Mouse (Mus musculus) liver, adult 2 months (tissue): ENCODE data around the gene Vwc2l. TPM values are rescaled to one million over a fixed set of nuclear protein-coding genes. Genes with fewer than 3 reads are reported as not detected.

ENCODE experiments used
- DNase-seq: peaks from one replicate; pipeline ENCODE4 v3.0.0-alpha.2; 2011; ENCODE audit warnings: low read depth, low spot score; ENCODE audit errors: extremely low read depth
- H3K27ac ChIP-seq: fragments of 200-500 bp; replicated peaks from 2 replicates; pipeline ENCODE4 v1.5.1; 2012; ENCODE audit warnings: low read depth, mild to moderate bottlenecking, control low read depth, inconsistent platforms, low read length; ENCODE audit not compliant: insufficient read depth
- H3K27me3 ChIP-seq: fragments of 200-500 bp; 2 replicates; pipeline ENCODE4 v1.6.1; 2012; ENCODE audit warnings: mild to moderate bottlenecking, moderate library complexity, low read length, inconsistent platforms; ENCODE audit not compliant: control insufficient read depth, insufficient read depth
- H3K36me3 ChIP-seq: fragments of 200-500 bp; 2 replicates; pipeline ENCODE4 v1.6.1; 2012; ENCODE audit warnings: low read length, inconsistent platforms; ENCODE audit not compliant: control insufficient read depth, insufficient read depth
- H3K4me1 ChIP-seq: fragments of 200-500 bp; 2 replicates; pipeline ENCODE4 v1.6.1; 2011; ENCODE audit warnings: low read length; ENCODE audit not compliant: control insufficient read depth, insufficient read depth
- H3K4me3 ChIP-seq: fragments of 200-500 bp; 2 replicates; pipeline ENCODE4 v1.5.1; 2011; ENCODE audit warnings: low read depth, mild to moderate bottlenecking, control low read depth, low read length, moderate library complexity; ENCODE audit not compliant: insufficient read depth
- H3K79me2 ChIP-seq: fragments of 200-500 bp; 2 replicates; pipeline ENCODE4 v1.6.1; 2012; ENCODE audit warnings: inconsistent platforms, mild to moderate bottlenecking, low read length, moderate library complexity; ENCODE audit not compliant: control insufficient read depth, insufficient read depth
- H3K9ac ChIP-seq: fragments of 200-500 bp; 2 replicates; pipeline ENCODE4 v1.6.1; 2012; ENCODE audit warnings: low read depth, mild to moderate bottlenecking, control low read depth, inconsistent platforms, low read length
- CTCF ChIP-seq: fragments of 200-500 bp; IDR thresholded peaks from 2 replicates; pipeline ENCODE4 v1.5.1; 2011; ENCODE audit warnings: low read depth, low read length, control low read depth
- POLR2A ChIP-seq: fragments of 200-500 bp; IDR thresholded peaks from 2 replicates; pipeline ENCODE4 v1.6.1; 2011; ENCODE audit warnings: low read length, control low read depth; ENCODE audit not compliant: insufficient read depth; ENCODE audit errors: extremely low read depth
- WGBS: fragments of 180-500 bp; shearing (Covaris S2); methylation state at CpG from one replicate; pipeline ENCODE4 v1.1.7; 2018; 5-methylcytosine and 5-hydroxymethylcytosine counted together
- polyA plus RNA-seq: library from polyadenylated mRNA; depleted of rRNA; stranded (reverse); fragments of >200 nt; gene quantifications from 2 replicates; pipeline ENCODE4 v1.2.3, GENCODE M21; 2012
- total RNA-seq: library from RNA; depleted of rRNA; stranded (reverse); fragments of >200 nt; gene quantifications from 2 replicates; pipeline ENCODE4 v1.2.3, GENCODE M21; 2014

The Vwc2l gene
- total and polyA plus RNA-seq, 2 experiments, result not detected

GRCm38 (mm10) chr1:70845276-70845675 is 119.8 kb downstream of the Vwc2l start:
- H3K27me3 ChIP-seq, result no peaks in the 10 kb centered on the region
- no peak for DNase-seq
- no peak overlapping the region for H3K27ac ChIP-seq
- TF ChIP-seq POLR2A (no peak), CTCF (no peak)
- no peaks in the 10 kb centered on the region for H3K4me1 ChIP-seq
- H3K9ac ChIP-seq, result no peak overlapping the region
- H3K4me3 ChIP-seq, result no peak overlapping the region
- no peaks in the 10 kb centered on the region for H3K36me3 ChIP-seq
- no peaks in the 10 kb centered on the region for H3K79me2 ChIP-seq

GRCm38 (mm10) chr1:70851633-70852390 is 126.3 kb downstream of the Vwc2l start:
- no peak overlapping the region for H3K4me3 ChIP-seq
- H3K9ac ChIP-seq, result no peak overlapping the region
- H3K4me1 ChIP-seq, result no peaks in the 10 kb centered on the region
- H3K79me2 ChIP-seq, result no peaks in the 10 kb centered on the region
- TF ChIP-seq POLR2A (no peak), CTCF (no peak)
- H3K36me3 ChIP-seq, result no peaks in the 10 kb centered on the region
- no peaks in the 10 kb centered on the region for H3K27me3 ChIP-seq
- no peak overlapping the region for H3K27ac ChIP-seq
- 75% methylated on average over 12 of the region's 12 CpGs for WGBS
- DNase-seq, result no peak

GRCm38 (mm10) chr1:70853446-70853845 is 127.9 kb downstream of the Vwc2l start:
- no peak overlapping the region for H3K4me3 ChIP-seq
- H3K27me3 ChIP-seq, result no peaks in the 10 kb centered on the region
- 85% methylated on average over 11 of the region's 11 CpGs for WGBS
- H3K36me3 ChIP-seq, result no peaks in the 10 kb centered on the region
- no peaks in the 10 kb centered on the region; the same call in 1 of the 2 replicates for H3K4me1 ChIP-seq
- no peak overlapping the region for H3K27ac ChIP-seq
- no peaks in the 10 kb centered on the region for H3K79me2 ChIP-seq
- DNase-seq, result no peak
- H3K9ac ChIP-seq, result no peak overlapping the region
- TF ChIP-seq POLR2A, result no peak
- no peak for TF ChIP-seq CTCF

GRCm38 (mm10) chr1:70855912-70856311 is 130.4 kb downstream of the Vwc2l start:
- Histone ChIP-seq H3K79me2 (no peaks in the 10 kb centered on the region), H3K9ac (no peak overlapping the region), H3K36me3 (no peaks in the 10 kb centered on the region), H3K27me3 (no peaks in the 10 kb centered on the region), H3K4me3 (no peak overlapping the region), H3K4me1 (no peaks in the 10 kb centered on the region; the same call in 1 of the 2 replicates), H3K27ac (no peak overlapping the region)
- 79% methylated on average over 5 of the region's 5 CpGs for whole genome bisulfite sequencing
- DNase-seq, result peak; percentile 8
- no peak for TF ChIP-seq CTCF
- TF ChIP-seq POLR2A, result no peak

- no peaks in the 10 kb centered on the region for H3K79me2 ChIP-seq
- no peak overlapping the region for H3K27ac ChIP-seq
- H3K4me1 ChIP-seq, result no peaks in the 10 kb centered on the region; the same call in 1 of the 2 replicates
- WGBS, result 75% methylated on average over 2 of the region's 2 CpGs
- no peaks in the 10 kb centered on the region for H3K36me3 ChIP-seq
- TF ChIP-seq POLR2A, result no peak
- TF ChIP-seq CTCF, result no peak
- H3K4me3 ChIP-seq, result no peak overlapping the region
- no peaks in the 10 kb centered on the region for H3K27me3 ChIP-seq
- no peak overlapping the region for H3K9ac ChIP-seq
- no peak for DNase-seq
These were observed 136.2 kb downstream of the Vwc2l start for GRCm38 (mm10) chr1:70861672-70862071.

GRCm38 (mm10) chr1:70866137-70866536 is 140.6 kb downstream of the Vwc2l start:
- WGBS, result 63% methylated on average over 5 of the region's 5 CpGs
- DNase-seq, result peak; percentile 37
- no peaks in the 10 kb centered on the region for H3K36me3 ChIP-seq
- TF ChIP-seq POLR2A (no peak), CTCF (no peak)
- no peak overlapping the region for H3K27ac ChIP-seq
- H3K4me3 ChIP-seq, result no peak overlapping the region
- no peak overlapping the region for H3K9ac ChIP-seq
- H3K27me3 ChIP-seq, result no peaks in the 10 kb centered on the region
- H3K4me1 ChIP-seq, result no peaks in the 10 kb centered on the region
- no peaks in the 10 kb centered on the region for H3K79me2 ChIP-seq
